Mouse (Mus musculus) T-helper 2 cell (primary cell): ENCODE measurements around the gene Acads.
"Not testable (repeated sequence)": the region's sequence is repeated elsewhere in the genome, so short reads cannot be mapped to it uniquely, and the experiment has no call there.

Experiments
- in situ Hi-C: fragments of 300-600 bp; cut with MboI, MseI; formaldehyde crosslinking; loops from one replicate; pipeline ENCODE4 v1.15.1; 2025; ENCODE audit warnings: high pct_unique_total_duplicates

Acads gene

DNA sequence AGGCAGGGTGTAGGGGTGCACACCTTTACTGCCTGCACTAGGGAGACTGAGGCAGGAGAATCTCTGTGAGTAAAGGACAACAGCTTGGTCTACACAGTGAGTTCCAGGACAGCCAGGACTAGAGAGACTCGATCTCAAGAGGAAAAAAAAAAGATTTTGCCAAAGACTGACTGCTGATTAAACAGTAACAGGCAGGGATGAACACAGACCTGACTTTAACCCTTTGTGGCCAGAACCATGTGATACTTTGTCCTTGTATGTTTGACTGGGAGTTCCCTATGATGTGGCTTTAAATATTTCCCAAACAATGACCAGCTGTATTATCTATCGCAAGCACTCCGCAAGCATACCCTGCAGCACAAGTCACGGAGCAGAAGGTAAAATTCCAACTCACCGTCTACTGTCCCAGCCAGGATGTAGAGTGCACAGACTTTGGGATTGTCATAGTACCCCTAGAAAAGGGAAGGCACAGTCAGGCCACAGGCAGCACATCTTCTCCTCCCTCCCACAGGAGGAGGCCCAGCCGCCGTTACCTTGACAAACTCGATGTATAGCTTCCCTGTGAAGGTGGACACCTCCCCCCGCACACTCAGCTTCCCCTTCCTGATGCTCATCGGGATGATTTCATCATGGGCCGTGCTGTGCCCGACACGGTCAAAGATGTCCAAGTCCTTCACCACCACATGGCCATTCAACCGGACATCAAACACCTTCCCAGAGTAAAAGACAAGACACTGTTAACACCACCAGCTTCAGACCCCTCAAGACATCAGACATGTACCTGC, 30.7 kb upstream of the Acads start:
- in situ Hi-C loops, result no loop called here

DNA sequence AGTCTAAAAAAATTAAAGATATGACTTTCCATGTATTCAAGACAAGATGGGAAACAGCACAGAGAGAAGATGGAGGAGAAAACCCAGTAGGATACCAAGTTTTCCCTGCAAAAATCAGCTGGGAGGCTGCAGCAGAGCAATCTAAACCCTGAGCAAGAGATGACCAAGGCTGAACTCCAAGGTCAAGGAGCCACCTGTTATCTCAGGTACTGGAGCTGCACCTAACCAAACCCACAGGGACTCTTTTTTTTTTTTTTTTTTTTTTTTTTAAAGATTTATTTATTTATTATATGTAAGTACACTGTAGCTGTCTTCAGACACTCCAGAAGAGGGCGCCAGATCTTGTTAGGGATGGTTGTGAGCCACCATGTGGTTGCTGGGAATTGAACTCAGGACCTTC, 29.7 kb upstream of the Acads start:
- in situ Hi-C loops, result not testable (repeated sequence)

DNA sequence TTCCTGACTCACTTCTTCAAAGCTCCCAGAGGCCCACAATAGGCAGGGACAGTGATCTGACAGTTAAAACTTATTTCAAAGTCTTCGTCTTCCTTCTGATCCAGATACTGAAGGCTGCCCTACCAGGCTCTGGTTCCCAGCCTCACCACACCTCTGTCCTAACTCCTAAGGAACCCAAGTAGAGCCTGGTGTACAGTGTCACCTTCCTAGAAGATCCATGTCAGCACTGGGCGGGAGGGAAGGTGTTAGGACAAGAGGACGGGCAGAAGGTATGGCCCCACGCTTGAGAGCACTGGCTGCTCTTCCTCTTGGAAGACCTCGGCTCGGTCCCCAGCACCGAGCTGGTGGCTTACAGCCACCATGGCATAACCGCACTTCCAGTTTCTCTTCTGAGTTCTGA, 29.2 kb upstream of the Acads start:
- in situ Hi-C loops, result no loop called here

DNA sequence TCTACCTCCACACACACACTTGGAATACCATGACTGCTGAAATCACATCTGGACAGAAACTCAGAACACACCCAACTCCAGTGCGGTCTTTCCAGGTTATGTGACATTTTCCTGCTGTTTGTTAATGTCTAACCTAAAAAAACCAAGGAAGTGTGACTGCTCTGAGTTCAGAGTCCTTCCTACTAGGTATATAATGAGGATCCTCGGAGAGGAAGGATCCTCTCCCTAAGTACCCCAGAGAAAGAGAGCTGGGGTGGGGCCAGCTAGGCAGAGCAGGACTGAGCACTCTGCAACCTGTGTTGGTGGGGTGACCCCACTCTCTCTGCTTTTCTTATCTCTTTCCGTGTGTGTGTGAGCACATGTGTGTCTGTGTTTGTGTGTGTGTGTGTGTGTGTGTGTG, 28.2 kb upstream of the Acads start:
- in situ Hi-C loops, result no loop called here

DNA sequence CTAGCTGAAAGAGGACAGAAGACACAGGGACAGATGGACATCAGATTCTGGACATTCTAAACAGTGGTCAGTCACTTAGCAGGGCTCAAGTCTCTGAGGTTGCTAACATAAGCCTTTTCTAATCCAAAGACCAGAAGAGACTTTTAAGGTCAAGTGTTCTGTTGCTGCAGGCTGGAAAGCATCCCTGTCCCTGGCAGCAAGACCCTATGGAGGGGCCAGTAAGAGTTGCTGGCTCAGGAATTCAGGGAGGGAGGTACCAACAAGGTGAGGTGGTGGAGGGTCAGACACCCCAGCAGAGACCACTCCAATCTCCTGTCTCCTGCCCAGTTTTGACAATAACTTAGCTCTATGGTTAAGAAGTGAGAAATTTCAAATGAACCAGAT, 27.6 kb upstream of the Acads start:
- in situ Hi-C loops, result no loop called here

DNA sequence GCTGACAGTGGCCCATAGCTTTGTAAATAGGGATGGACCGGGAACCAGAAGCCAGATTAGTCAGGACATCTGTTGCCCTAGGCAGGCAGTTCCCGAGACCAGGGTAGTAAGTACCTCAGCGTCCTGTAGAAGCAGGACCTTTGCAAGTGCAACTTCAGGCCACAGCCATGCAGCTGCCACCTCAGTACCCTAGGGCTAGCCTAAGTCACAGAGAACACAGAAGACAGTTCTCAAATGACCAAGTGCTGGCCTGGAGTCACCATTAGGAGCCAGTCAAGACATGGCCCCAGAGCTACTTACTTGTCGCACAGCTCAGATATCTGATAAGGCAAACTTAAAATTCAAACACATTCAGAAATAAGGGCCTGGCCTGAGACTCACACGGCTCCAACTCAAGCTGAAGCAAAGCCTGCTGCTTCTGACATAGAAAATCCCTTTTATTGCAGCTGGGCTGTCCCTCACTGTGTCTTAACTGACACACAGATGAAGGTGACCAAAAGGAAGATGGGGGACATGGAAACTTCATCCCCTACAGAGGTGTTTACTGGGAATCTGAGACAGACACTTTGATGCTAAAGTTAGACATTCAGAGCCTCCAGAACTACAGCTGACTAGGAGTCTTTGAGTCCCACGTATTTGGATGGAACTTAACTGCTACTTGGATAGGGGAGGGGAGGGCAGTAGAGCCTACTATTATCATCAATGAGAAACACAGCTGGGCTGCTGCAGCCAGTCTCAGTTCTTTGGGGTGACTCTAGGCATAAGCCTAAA, 27.0 kb upstream of the Acads start:
- in situ Hi-C loops, result no loop called here

DNA sequence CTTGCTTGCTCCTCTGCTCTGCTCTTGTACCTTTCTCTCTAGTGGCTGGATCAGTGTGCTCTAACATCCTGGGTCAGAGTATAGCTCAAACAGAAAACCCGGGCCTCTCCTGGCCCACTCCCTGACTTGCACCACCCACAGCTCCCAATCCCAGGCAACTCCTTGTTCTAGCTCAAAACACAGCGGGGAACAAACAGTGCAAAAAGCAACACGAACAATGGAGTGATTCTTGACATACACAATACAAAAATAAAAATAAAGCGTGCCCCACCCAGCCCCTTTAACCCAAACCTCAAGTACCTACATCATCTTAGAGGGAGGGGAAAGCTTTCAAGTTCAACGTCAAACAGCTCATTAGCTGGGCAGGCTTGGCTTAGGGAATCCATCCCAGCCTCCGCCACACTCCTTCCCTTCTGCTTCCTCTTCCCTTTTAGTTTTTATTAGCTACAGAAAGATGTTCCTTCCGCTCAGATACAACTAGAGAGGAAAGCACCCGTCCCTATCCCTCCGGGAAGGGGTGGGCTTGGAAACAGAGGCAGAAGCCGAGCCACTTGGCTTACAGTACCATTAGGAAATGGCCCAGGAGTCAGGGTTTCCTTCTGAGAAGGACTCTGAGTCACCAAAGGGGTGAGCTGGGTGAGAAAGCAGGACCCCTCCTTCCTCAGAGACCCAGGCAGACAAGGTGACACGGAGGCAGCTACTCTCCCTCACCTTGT, 26.3 kb upstream of the Acads start:
- in situ Hi-C loops, result no loop called here

DNA sequence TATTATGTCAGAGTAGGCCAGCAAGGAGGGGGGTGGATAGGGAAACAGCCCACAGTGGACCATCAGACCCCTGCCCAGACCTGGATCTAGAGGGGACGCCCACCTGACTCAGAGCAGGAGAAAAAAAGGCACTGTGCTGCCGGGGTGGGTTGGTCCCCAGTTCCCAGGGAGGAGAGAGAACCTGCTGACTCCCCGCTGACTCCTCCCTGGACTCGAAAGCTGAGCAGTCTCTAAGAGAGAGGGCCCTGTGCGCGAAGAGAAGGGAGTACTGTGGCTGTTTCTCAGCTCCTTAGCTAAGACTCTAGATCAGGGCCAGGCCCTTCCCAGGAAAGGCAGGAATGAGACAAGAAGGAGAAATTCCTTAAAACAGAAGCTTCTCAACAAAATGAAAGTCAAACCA, 25.3 kb upstream of the Acads start:
- in situ Hi-C loops, result no loop called here

DNA sequence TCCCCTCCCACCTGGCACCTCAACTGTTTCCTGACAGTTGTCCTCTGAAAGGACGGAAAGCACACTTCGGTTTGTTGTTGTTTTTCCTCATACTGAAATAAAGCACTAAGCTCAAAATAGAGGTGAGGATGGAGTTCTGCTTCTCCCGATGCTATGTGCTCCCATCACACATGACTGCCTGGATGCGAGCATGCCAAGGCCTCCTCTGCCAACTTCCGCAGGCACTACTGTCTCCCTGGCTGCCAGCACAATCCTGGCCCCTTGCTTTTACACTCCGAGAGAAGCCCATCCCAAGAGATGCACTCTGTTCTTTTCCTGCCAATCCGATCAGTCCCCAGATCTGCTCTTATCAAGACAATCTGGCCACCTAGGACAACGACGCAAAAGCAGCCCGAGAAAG, 24.4 kb upstream of the Acads start:
- in situ Hi-C loops, result no loop called here

DNA sequence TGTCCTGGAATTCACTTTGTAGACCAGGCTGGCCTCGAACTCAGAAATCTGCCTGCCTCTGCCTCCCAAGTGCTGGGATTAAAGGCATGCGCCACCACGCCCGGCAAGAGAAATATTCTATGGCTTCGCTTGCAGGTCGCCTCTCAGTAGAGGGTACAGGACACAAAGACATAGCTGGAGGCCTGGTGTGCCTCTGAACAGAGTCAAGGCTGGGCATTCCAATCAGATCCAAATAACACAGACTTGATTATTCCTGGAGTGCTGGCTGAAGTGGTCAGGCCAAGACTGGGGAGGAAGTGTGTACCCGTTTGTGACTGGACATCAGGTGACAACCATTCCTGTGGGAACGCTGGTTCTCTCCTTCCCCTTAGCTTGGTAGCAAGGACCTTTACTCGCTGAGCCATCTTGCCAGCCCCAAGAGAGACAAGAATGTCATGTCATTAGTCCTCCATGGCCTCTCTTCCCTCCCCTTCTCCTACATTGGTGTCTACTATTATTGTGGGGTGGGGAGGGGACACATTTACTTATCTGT, 23.1 kb upstream of the Acads start:
- in situ Hi-C loops, result no loop called here

DNA sequence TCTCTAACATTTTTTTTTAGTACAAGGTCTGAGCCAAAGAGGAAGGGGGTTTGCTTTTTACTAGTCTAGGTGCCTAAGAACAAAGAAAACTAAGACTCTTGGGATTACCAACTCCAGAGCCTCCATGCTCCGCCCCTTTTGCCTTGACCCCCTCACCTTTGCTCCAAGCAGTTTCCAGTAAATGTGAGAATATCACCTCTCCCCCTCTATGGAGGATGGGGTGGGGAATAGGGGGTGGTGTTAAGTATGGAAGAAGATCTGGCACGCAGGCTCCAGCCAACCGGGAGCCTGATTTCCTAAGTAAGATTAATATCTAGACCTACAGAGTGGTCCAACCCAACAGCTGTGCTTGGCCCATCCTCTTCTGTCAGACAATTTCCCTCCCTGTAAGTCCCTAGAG, 21.6 kb upstream of the Acads start:
- in situ Hi-C loops, result no loop called here

DNA sequence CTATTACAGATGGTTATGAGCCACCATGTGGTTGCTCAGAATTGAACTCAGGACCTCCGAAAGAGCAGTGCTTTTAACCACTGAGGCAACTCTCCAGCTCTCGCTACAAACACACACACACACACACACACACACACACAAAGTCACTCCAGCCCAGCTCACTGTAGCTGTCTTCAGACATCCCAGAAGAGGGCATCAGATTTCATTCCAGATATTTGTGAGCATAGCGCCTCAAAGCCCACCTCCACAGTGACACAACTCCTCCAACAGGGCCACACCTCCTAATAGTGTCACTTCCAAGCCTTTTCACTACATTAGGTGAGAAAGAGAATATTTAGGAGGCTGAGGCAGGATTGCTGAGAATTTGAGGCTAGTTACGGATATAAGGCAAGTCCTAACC, 20.0 kb upstream of the Acads start:
- in situ Hi-C loops, result no loop called here

DNA sequence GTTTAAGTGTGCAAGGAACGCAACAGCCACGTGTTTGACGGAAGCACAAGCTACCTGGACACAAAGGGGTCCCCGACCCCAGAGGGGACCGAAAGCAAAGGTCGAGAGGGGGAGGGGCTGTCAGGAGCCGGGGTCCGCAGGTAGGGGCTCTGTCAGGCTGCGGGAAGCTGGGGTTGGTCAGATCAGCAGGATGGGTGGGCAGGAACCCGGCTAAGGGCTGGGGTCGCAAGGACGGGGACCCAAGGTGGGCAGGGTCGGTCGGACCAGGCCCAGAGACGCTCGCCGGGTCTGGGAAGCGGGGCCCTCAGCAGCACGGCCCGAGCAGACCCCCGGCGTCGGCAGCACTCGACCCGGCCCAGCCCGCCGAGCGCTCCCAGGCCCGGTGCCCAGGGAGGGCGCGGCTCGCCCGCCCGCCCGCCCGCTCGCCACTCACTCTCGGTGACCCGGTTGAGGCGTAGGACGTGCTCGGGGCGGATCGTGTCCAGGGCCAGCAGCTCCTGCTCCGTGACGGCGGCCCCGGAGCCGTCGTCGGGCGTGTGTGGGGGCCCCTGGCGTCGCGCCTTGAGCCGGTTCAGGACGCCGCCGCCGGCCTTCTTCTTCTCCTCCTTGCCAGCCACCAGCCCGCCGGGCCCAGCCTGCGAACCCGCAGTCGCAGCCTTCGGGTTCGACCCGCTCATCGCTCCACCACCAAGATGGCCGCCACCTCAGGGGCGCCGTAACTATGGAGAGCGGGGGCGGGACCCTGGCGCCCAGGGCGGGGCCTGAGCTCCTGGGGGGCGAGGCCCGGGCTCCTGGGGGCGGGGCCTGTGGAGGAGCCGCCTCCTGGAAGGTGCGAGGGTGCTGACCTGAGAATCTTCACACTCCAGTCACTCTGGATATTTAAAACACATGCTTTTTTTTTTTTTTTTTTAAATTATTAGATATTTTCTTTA, 15.4 kb upstream of the Acads start, which contains the start of gene Unc119b:
Gene Unc119b (minus strand): TSS at position 742 of the 932 bp plus-strand sequence.
- in situ Hi-C loops, result no loop called here

DNA sequence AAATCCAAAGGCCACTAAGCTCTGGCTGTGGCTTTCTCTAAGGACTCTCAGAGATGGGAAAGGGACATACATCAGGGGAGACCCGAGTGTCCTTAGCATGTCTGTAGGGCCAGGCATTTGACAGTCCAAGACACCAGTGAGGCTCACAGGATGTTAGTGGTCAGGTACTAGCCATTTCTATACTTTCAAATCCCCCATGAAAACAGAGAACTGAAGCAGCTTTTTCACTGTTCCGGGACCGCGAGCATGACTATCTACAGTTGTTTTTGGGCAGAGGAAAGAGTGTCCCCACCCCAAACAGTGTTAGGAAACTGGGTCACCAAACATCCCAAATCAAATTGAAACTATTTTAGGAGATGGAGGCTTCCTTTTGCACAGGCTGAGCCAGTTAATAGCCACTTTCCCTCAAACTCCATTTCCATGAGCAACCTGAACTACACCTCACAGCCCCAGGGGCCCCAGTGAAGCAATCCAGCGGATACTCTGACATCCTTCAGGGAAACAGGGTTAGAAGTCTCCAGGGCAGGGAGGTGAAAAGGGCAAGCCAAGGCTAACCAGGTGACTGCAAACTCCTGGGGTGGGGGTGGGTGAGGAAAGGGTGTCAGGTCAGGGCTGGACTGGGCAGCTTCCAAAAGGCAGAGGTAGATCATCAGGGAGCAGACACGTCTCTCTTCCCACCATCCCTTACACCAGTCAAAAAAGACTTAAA, 14.4 kb upstream of the Acads start:
- in situ Hi-C loops, result no loop called here

DNA sequence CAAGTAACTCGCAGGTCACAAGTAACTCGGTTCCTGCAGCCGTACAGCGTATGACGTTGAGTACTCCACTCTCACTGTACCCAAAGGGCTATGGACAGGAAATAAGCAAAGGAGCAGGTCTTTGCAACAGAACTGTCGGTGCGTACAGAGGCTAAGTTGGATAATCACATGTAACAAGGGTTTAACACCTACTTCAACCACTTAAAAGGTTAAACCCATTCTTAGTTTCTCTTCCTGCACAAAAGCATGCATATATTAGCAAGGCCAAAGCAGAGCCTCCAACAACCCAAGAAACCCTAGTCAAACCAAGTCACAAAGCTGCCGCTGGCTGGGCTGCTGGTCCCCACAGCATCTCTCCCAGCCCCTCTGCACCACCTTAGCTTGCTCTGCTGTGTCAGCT, 13.3 kb upstream of the Acads start:
- in situ Hi-C loops, result no loop called here

DNA sequence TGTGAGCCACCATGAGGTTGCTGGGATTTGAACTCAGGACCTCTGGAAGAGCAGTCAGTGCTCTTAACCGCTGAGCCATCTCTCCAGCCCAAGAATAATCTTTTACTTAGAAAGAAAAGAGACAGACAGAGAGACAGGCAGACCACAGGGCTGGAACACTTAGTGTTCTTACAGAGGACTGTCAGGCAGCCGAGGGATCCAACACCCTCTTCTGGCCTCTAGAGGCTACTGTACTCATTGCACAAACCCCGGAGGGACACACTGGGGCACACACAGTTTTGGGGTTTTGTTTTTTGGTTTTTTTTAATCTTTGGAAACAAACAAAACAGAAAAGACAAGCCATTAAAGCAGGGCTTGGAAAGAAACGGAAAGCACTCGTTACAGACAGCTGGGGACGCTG, 10.2 kb upstream of the Acads start:
- in situ Hi-C loops, result loop anchor here (5.0 kb wide), 2 partner anchors 33 to 108 kb away; partner anchors contain the start of gene Pop5

DNA sequence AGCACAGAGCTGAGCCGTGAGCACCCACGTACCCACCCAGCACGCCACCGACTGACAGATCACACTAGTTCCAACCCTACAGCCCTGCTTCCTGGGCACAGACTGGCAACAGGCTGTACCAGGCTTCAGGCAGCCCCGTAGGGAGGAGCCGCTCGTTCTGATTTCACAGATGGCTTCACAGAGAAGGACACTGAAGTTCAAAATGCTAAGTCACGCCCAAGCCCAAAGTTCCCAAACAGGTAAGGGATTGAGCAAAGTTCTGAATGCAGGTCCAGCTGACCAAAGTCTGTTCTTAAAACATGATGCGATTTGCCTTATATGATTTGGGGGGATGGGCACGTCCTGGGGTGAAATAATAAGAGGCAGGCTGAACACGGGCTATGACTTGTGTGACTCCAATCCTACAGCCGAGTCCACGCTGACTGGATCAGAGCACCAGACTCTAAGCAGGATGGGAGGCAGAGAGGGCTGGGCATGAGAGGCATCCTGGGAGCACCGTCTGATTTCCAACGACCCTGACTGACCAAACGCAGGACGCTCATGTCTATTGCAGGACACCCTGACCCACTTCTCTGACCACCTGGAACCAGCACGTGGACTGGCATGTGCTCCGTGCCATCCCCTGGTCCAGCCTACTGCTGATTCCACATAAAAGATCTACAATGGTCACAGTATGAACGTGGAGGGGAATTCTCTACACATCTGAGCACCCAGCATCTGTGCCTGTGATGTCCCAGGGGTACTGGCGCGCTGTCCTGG, 8.5 kb upstream of the Acads start:
- in situ Hi-C loops, result loop anchor here (5.0 kb wide), 2 partner anchors 35 to 110 kb away; partner anchors contain the start of gene Pop5

DNA sequence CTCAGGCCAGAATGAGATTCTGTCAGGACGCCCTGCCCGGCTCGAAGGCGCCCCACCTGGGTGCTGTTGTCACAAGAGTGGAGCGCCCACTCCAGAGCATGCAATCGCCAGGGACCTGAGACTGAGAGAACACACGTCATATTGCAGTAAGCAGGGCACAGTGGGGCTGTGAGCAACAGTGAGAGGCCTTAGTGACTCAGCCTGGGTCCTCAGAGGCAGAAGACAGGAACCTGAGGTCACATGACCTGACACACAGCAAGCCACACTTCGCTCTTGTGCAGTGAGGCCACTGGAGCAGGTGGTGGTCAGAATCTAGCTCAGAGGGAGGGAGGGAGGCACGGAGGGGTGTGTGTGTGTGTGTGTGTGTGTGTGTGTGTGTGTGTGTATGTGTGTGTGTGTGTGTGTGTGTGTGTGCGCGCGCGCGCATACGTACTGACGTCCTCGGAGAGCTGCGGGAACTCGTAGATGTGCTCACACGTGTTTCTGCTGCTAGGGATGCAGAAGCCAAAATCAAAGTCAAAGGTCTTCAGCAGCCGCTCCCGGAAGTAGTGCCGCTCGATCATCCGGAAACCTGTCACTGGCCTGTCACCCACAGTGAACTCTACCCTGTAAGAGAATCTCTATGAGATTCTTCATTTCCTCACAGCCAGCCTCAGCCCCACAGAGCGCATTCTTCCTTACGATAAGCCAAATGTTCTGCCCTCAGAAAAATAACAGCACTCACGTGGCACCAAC, 7.6 kb upstream of the Acads start:
- in situ Hi-C loops, result loop anchor here (5.0 kb wide), 2 partner anchors 36 to 111 kb away; partner anchors contain the start of gene Pop5
